In genomic region chr4:130307851-130308230, GRCm38 (mm10) we compare ENCODE assay signal across 10 mouse cellular contexts. TPM values are rescaled to one million over a fixed set of nuclear protein-coding genes. Genes with fewer than 3 reads are reported as not detected.
DNase-seq lines count a peak whose midpoint lies in the region; ATAC-seq lines count a peak whose summit lies in the region.
"Had no signal": no experiment of that assay in that cellular context is flagged by ENCODE, and none has a peak within 500 bp of the region (broad histone marks: within the 10 kb centered on the region; RNA-seq: fewer than 3 reads in every experiment).

No protein-coding gene starts in this region.

- H3K36me3 ChIP-seq in embryonic facial prominence, embryonic 12.5 days: no peaks in the 10 kb centered on the region
- H3K36me3 ChIP-seq in heart, embryonic 13.5 days: peaks cover 11% of the 10 kb centered on the region
- no peaks in the 10 kb centered on the region; the same call in 1 of the 2 replicates for H3K36me3 ChIP-seq in kidney, embryonic 14.5 days (ENCODE audit: control insufficient read depth, insufficient read depth, low read length)
- 0 out of 2 replicates have a peak, but pooled peaks cover 6% of the 10 kb centered on the region for H3K36me3 ChIP-seq in neural tube, embryonic 13.5 days

- peak overlapping the region; percentile 96 for H3K4me2 ChIP-seq in embryonic facial prominence, embryonic 12.5 days (replicated peaks)
- H3K4me2 ChIP-seq in heart, embryonic 13.5 days: peak overlapping the region; percentile 80
- H3K4me2 ChIP-seq in kidney, embryonic 14.5 days (replicated peaks; ENCODE audit: low read depth, low read length): peak overlapping the region; percentile 93
- peak overlapping the region; percentile 84 for H3K4me2 ChIP-seq in neural tube, embryonic 13.5 days

- peak; percentile 59 for DNase-seq in ovary, postnatal 36 days (ENCODE audit: low spot score)
- DNase-seq in ovary, postnatal 10 days (ENCODE audit: low spot score): no peak
- peak; percentile 72 to 84 for DNase-seq in lung, adult 18-20 months
- no peak for DNase-seq in thymus, postnatal 4 days

- ATAC-seq in embryonic facial prominence, embryonic 12.5 days (ENCODE audit: insufficient number of reproducible peaks, insufficient read depth, low FRiP score, low TSS enrichment): no peak
- ATAC-seq in heart, embryonic 13.5 days (ENCODE audit: extremely low read depth, insufficient number of reproducible peaks, low FRiP score, low TSS enrichment): peak; percentile 28; the same call in 1 of the 2 replicates
- peak; percentile 59; the same call in 1 of the 2 replicates for ATAC-seq in kidney, embryonic 14.5 days (ENCODE audit: low FRiP score, low TSS enrichment)
- peak; percentile 48 for ATAC-seq in neural tube, embryonic 13.5 days (ENCODE audit: low read depth)

- H3K9ac ChIP-seq in embryonic facial prominence, embryonic 12.5 days: peak overlapping the region; percentile 45
- H3K9ac ChIP-seq in heart, embryonic 13.5 days: peak overlapping the region; percentile 94
- H3K9ac ChIP-seq in kidney, embryonic 14.5 days (ENCODE audit: low read depth, low read length): no peak overlapping the region
- peak overlapping the region; percentile 78 for H3K9ac ChIP-seq in neural tube, embryonic 13.5 days

- no peak overlapping the region for H3K27ac ChIP-seq in embryonic facial prominence, embryonic 12.5 days
- peak overlapping the region; percentile 96 for H3K27ac ChIP-seq in heart, embryonic 13.5 days (replicated peaks)
- H3K27ac ChIP-seq in kidney, embryonic 14.5 days (ENCODE audit: low read depth, low read length): no peak overlapping the region
- 0 out of 2 replicates have a peak overlapping the region, but pooled peaks have one; percentile 59 for H3K27ac ChIP-seq in neural tube, embryonic 13.5 days (replicated peaks)

- peaks cover 10% of the 10 kb centered on the region for H3K4me1 ChIP-seq in embryonic facial prominence, embryonic 12.5 days
- peaks cover 59% of the 10 kb centered on the region for H3K4me1 ChIP-seq in heart, embryonic 13.5 days
- peaks cover 19% of the 10 kb centered on the region for H3K4me1 ChIP-seq in kidney, embryonic 14.5 days (ENCODE audit: control insufficient read depth, insufficient read depth, low read length)
- H3K4me1 ChIP-seq in neural tube, embryonic 13.5 days (replicated peaks): peaks cover 32% of the 10 kb centered on the region

- WGBS in embryonic facial prominence, embryonic 12.5 days: under 1% methylated on average over 23 of the region's 23 CpGs
- WGBS in heart, embryonic 13.5 days: under 1% methylated on average over 23 of the region's 23 CpGs
- under 1% methylated on average over 23 of the region's 23 CpGs for WGBS in kidney, embryonic 14.5 days
- WGBS in neural tube, embryonic 13.5 days: under 1% methylated on average over 23 of the region's 23 CpGs

- peaks cover 41% of the 10 kb centered on the region for H3K27me3 ChIP-seq in embryonic facial prominence, embryonic 12.5 days
- peaks cover 48% of the 10 kb centered on the region for H3K27me3 ChIP-seq in heart, embryonic 13.5 days (replicated peaks)
- H3K27me3 ChIP-seq in kidney, embryonic 14.5 days (ENCODE audit: control insufficient read depth, insufficient read depth, low read length): peaks cover 30% of the 10 kb centered on the region
- peaks cover 54% of the 10 kb centered on the region for H3K27me3 ChIP-seq in neural tube, embryonic 13.5 days

- peak overlapping the region; percentile 48 for H3K4me3 ChIP-seq in embryonic facial prominence, embryonic 12.5 days
- H3K4me3 ChIP-seq in heart, embryonic 13.5 days: peak overlapping the region; percentile 71
- peak overlapping the region; percentile 48 for H3K4me3 ChIP-seq in kidney, embryonic 14.5 days (ENCODE audit: low read length)
- peak overlapping the region; percentile 51 for H3K4me3 ChIP-seq in neural tube, embryonic 13.5 days

- no peaks in the 10 kb centered on the region for H3K9me3 ChIP-seq in embryonic facial prominence, embryonic 12.5 days
- no peaks in the 10 kb centered on the region for H3K9me3 ChIP-seq in heart, embryonic 13.5 days
- H3K9me3 ChIP-seq in kidney, embryonic 14.5 days (ENCODE audit: control insufficient read depth, low read length): no peaks in the 10 kb centered on the region
- H3K9me3 ChIP-seq in neural tube, embryonic 13.5 days: no peaks in the 10 kb centered on the region
- H3K9me3 ChIP-seq: G1E had no signal

RNA-seq across cellular contexts. Expression of gene Fabp3, which starts 0.6 kb away (rescaled TPM):
- polyA plus RNA-seq in embryonic facial prominence, embryonic 12.5 days (2016; fragmentation: Nextera tagmentation; extraction: Ambion mirVana): 14.6 and 14.9 TPM in 2 replicates
- 961 and 1,090 TPM in 2 replicates for polyA plus RNA-seq in heart, embryonic 13.5 days (2015; fragmentation: Nextera tagmentation; extraction: Ambion mirVana)
- polyA plus RNA-seq in kidney, embryonic 14.5 days (2014; fragmentation: Nextera tagmentation; extraction: Ambion mirVana): 15.7 and 16.0 TPM in 2 replicates
- 136 and 150 TPM in 2 replicates for polyA plus RNA-seq in neural tube, embryonic 13.5 days (2015; fragmentation: Nextera tagmentation; extraction: Ambion mirVana)
- polyA plus RNA-seq: G1E; liver, adult 2 months had no signal

RNA-seq across cellular contexts. Expression of gene Gm10570, which starts 0.6 kb away (rescaled TPM):
- polyA plus RNA-seq in embryonic facial prominence, embryonic 12.5 days (2016; fragmentation: Nextera tagmentation; extraction: Ambion mirVana): not detected in 2 replicates
- 0.75 and 1.2 TPM in 2 replicates for polyA plus RNA-seq in heart, embryonic 13.5 days (2015; fragmentation: Nextera tagmentation; extraction: Ambion mirVana)
- polyA plus RNA-seq in kidney, embryonic 14.5 days (2014; fragmentation: Nextera tagmentation; extraction: Ambion mirVana): not detected in 2 replicates
- 0.71 TPM in 1 of 2 replicates, not detected in the other for polyA plus RNA-seq in neural tube, embryonic 13.5 days (2015; fragmentation: Nextera tagmentation; extraction: Ambion mirVana)
- polyA plus RNA-seq: G1E; liver, adult 2 months had no signal

RNA-seq across cellular contexts. Expression of gene Serinc2, which starts 28.8 kb away (rescaled TPM):
- 154 and 159 TPM in 2 replicates for polyA plus RNA-seq in embryonic facial prominence, embryonic 12.5 days (2016; fragmentation: Nextera tagmentation; extraction: Ambion mirVana)
- polyA plus RNA-seq in heart, embryonic 13.5 days (2015; fragmentation: Nextera tagmentation; extraction: Ambion mirVana): 10.9 and 11.3 TPM in 2 replicates
- 42.7 and 44.9 TPM in 2 replicates for polyA plus RNA-seq in kidney, embryonic 14.5 days (2014; fragmentation: Nextera tagmentation; extraction: Ambion mirVana)
- polyA plus RNA-seq in neural tube, embryonic 13.5 days (2015; fragmentation: Nextera tagmentation; extraction: Ambion mirVana): 53.5 and 60.1 TPM in 2 replicates
- polyA plus RNA-seq: G1E had no signal

RNA-seq across cellular contexts. Expression of gene Zcchc17, which starts 51.9 kb away (rescaled TPM):
- 74.1 and 79.6 TPM in 2 replicates for polyA plus RNA-seq in embryonic facial prominence, embryonic 12.5 days (2016; fragmentation: Nextera tagmentation; extraction: Ambion mirVana)
- polyA plus RNA-seq in heart, embryonic 13.5 days (2015; fragmentation: Nextera tagmentation; extraction: Ambion mirVana): 48.1 and 50.7 TPM in 2 replicates
- polyA plus RNA-seq in kidney, embryonic 14.5 days (2014; fragmentation: Nextera tagmentation; extraction: Ambion mirVana): 74.2 and 90.7 TPM in 2 replicates
- polyA plus RNA-seq in neural tube, embryonic 13.5 days (2015; fragmentation: Nextera tagmentation; extraction: Ambion mirVana): 90.3 and 94.1 TPM in 2 replicates

RNA-seq across cellular contexts. Expression of gene Snrnp40, which starts 52.1 kb away (rescaled TPM):
- polyA plus RNA-seq in embryonic facial prominence, embryonic 12.5 days (2016; fragmentation: Nextera tagmentation; extraction: Ambion mirVana): 188 and 193 TPM in 2 replicates
- 82.6 and 84.8 TPM in 2 replicates for polyA plus RNA-seq in heart, embryonic 13.5 days (2015; fragmentation: Nextera tagmentation; extraction: Ambion mirVana)
- 186 and 189 TPM in 2 replicates for polyA plus RNA-seq in kidney, embryonic 14.5 days (2014; fragmentation: Nextera tagmentation; extraction: Ambion mirVana)
- 107 and 112 TPM in 2 replicates for polyA plus RNA-seq in neural tube, embryonic 13.5 days (2015; fragmentation: Nextera tagmentation; extraction: Ambion mirVana)

Comparison
In these comparisons a context has a peak if more than half of its experiments do, and no peak if none do; other contexts are left out.
1. DNase-seq: peak in ovary, postnatal 36 days (single experiment) and lung, adult 18-20 months (2 of 2); none in ovary, postnatal 10 days (single experiment) and thymus, postnatal 4 days (single experiment).
2. H3K27ac ChIP-seq: peak in heart, embryonic 13.5 days (single experiment) and neural tube, embryonic 13.5 days (single experiment); none in embryonic facial prominence, embryonic 12.5 days (single experiment) and kidney, embryonic 14.5 days (single experiment).
3. Peak in every context shown above with its lines, with median percentiles within 50 percentile points of each other: H3K4me2 ChIP-seq and H3K4me3 ChIP-seq.